ENCODE assay signal across 24 mouse cellular contexts in the genomic region with DNA sequence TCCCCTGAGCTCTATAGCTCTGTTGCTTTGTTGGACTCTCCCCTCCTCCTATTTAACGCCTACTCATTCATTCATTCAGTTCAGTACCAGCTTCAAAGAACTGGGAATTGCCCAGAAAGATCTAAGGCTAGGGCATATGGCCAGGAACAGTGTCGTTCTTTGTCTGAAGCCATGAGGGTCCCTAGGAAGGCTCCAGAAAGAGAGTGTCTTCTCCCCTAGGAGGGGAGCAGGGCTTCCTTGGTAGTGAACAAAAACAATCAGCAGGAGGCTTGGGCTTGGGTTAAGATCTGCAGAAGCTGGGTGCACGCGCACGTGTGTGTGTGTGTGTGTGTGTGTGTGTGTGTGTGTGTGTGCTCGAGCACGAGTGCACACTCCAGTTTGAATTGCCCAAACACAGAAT.
"Had no signal": no experiment of that assay in that cellular context is flagged by ENCODE, and none has a peak within 500 bp of the region (broad histone marks: within the 10 kb centered on the region; RNA-seq: fewer than 3 reads in every experiment).

No protein-coding gene starts in this region.

- H3K27ac ChIP-seq: heart, embryonic 13.5 days; heart, embryonic 15.5 days; hindbrain, embryonic 13.5 days; hindbrain, embryonic 15.5 days; hindbrain, postnatal 0 days; kidney, embryonic 15.5 days; kidney, postnatal 0 days; layer of hippocampus, adult 2 months; left cerebral cortex, adult 2 months; limb, embryonic 13.5 days; limb, embryonic 15.5 days; liver, embryonic 12.5 days had no signal

- ATAC-seq: hindbrain, postnatal 0 days; intestine, embryonic 16.5 days; liver, embryonic 12.5 days had no signal

- H3K27me3 ChIP-seq: heart, embryonic 13.5 days; heart, embryonic 15.5 days; hindbrain, embryonic 13.5 days; hindbrain, embryonic 15.5 days; kidney, embryonic 15.5 days; limb, embryonic 13.5 days; limb, embryonic 15.5 days; liver, embryonic 12.5 days had no signal

- H3K36me3 ChIP-seq: heart, embryonic 13.5 days; heart, embryonic 15.5 days; hindbrain, embryonic 13.5 days; hindbrain, embryonic 15.5 days; kidney, embryonic 15.5 days; limb, embryonic 13.5 days; limb, embryonic 15.5 days; liver, embryonic 12.5 days had no signal

- DNase-seq: gastrocnemius, postnatal 14 days; gastrocnemius, postnatal 36 days; heart, adult 18-20 months; heart, postnatal 14 days; heart, postnatal 36 days; kidney, adult 11 months; kidney, adult 2 months; kidney, adult 9 months; kidney, postnatal 14 days; kidney, postnatal 36 days had no signal

- H3K4me1 ChIP-seq: liver, embryonic 12.5 days had no signal

- H3K9ac ChIP-seq: heart, embryonic 13.5 days; heart, embryonic 15.5 days; hindbrain, embryonic 13.5 days; hindbrain, embryonic 15.5 days; kidney, embryonic 15.5 days; limb, embryonic 13.5 days; limb, embryonic 15.5 days; liver, embryonic 12.5 days had no signal

- H3K4me2 ChIP-seq: heart, embryonic 11.5 days; heart, embryonic 13.5 days; heart, embryonic 15.5 days; hindbrain, embryonic 13.5 days; hindbrain, embryonic 15.5 days; kidney, embryonic 15.5 days; limb, embryonic 13.5 days; limb, embryonic 15.5 days; liver, embryonic 12.5 days had no signal

- H3K9me3 ChIP-seq: heart, embryonic 15.5 days; hindbrain, embryonic 13.5 days; hindbrain, embryonic 15.5 days; kidney, embryonic 15.5 days; limb, embryonic 15.5 days had no signal

- H3K4me3 ChIP-seq: heart, embryonic 13.5 days; heart, embryonic 15.5 days; hindbrain, embryonic 13.5 days; hindbrain, embryonic 15.5 days; kidney, embryonic 15.5 days; layer of hippocampus, adult 2 months; left cerebral cortex, adult 2 months; limb, embryonic 13.5 days; limb, embryonic 15.5 days; liver, embryonic 12.5 days had no signal
